Mouse (Mus musculus): ENCODE results near the gene Sac3d1.

DNA sequence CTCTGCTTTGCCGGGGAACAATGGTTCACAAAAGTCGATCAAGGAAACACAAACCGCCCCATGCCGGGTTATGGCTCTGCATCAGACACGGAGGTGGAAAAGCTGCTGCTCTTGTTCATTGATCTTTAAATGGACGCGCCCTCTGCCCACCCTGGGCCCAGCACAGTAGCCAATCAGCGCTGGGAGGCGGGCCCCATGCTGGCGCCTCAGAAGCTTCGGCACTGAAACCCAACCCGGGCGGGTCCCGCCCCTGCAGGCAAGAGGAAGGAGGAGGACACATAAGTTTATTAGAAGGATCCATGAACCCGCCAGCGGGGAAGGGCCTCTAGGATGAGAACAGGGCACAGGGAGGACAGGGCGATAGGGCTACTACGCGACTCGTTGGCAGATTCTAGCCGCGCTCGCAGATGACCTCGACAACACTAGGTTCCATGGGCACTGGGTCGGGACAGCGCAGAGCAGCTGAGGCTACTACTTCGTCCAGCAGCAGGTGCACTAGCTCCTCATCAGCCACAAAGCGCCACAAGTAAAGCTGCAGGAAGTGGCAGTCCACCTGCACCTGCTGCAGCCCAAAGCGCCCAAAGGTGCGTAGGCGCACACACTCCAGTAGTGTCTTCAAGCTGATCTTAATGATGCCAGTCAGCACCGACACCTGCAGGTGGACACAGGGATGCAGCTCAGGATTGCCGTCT is 50.6 kb downstream of the Sac3d1 start, which contains the start of gene Tm7sf2:
- TF ChIP-seq CTCF (IDR thresholded peaks at IDR 0.05; ENCODE audit: extremely low read depth, insufficient read length, insufficient replicate concordance, low read depth, low read length) (no peak), POLR2A (IDR thresholded peaks at IDR 0.05; ENCODE audit: low read depth, low read length) (peak; percentile 40)

Data from small intestine, adult 2 months (tissue).